In genomic region chr8:104110498-104111134, GRCm38 (mm10) we compare ENCODE assay signal across 13 mouse cellular contexts. TPM values are rescaled to one million over a fixed set of nuclear protein-coding genes. Genes with fewer than 3 reads are reported as not detected.
DNase-seq lines count a peak whose midpoint lies in the region; ATAC-seq and TF ChIP-seq lines count a peak whose summit lies in the region.
"Had no signal": no experiment of that assay in that cellular context is flagged by ENCODE, and none has a peak within 500 bp of the region (broad histone marks: within the 10 kb centered on the region; RNA-seq: fewer than 3 reads in every experiment).

No protein-coding gene starts in this region.

- no peaks in the 10 kb centered on the region for H3K27me3 ChIP-seq in kidney, embryonic 15.5 days
- H3K27me3 ChIP-seq in embryonic facial prominence, embryonic 10.5 days (replicated peaks; ENCODE audit: low read depth, poor library complexity, severe bottlenecking) = no peaks in the 10 kb centered on the region
- no peaks in the 10 kb centered on the region for H3K27me3 ChIP-seq in midbrain, embryonic 15.5 days (replicated peaks)
- H3K27me3 ChIP-seq: limb, embryonic 13.5 days had no signal

- H3K4me3 ChIP-seq in kidney, embryonic 15.5 days (replicated peaks) = no peak overlapping the region
- no peak overlapping the region for H3K4me3 ChIP-seq in bone marrow, adult 2 months (replicated peaks; ENCODE audit: control insufficient read depth, low read depth, low read length)
- no peak overlapping the region for H3K4me3 ChIP-seq in embryonic facial prominence, embryonic 10.5 days
- H3K4me3 ChIP-seq in midbrain, embryonic 15.5 days = no peak overlapping the region
- H3K4me3 ChIP-seq: limb, embryonic 13.5 days had no signal

- H3K4me1 ChIP-seq in kidney, embryonic 15.5 days = peaks cover 19% of the 10 kb centered on the region
- no peaks in the 10 kb centered on the region for H3K4me1 ChIP-seq in bone marrow, adult 2 months (ENCODE audit: control insufficient read depth, insufficient read depth, low read length)
- H3K4me1 ChIP-seq in embryonic facial prominence, embryonic 10.5 days = peaks cover 6% of the 10 kb centered on the region
- no peaks in the 10 kb centered on the region for H3K4me1 ChIP-seq in midbrain, embryonic 15.5 days
- H3K4me1 ChIP-seq: limb, embryonic 13.5 days had no signal

- WGBS in kidney, embryonic 15.5 days = 66% methylated on average over 10 of the region's 10 CpGs
- 41% methylated on average over 10 of the region's 10 CpGs for WGBS in bone marrow, adult 2 months
- 87% methylated on average over 10 of the region's 10 CpGs for WGBS in embryonic facial prominence, embryonic 10.5 days
- WGBS in midbrain, embryonic 15.5 days = 86% methylated on average over 10 of the region's 10 CpGs

- no peak overlapping the region for H3K9ac ChIP-seq in kidney, embryonic 15.5 days
- H3K9ac ChIP-seq in midbrain, embryonic 15.5 days = no peak overlapping the region
- H3K9ac ChIP-seq: limb, embryonic 13.5 days had no signal

- no peak overlapping the region for H3K4me2 ChIP-seq in kidney, embryonic 15.5 days
- H3K4me2 ChIP-seq in midbrain, embryonic 15.5 days = no peak overlapping the region
- H3K4me2 ChIP-seq: limb, embryonic 13.5 days had no signal

- TF ChIP-seq CTCF in bone marrow, adult 2 months (IDR thresholded peaks at IDR 0.05; ENCODE audit: control insufficient read depth, insufficient read depth, low read length) = no peak

- H3K27ac ChIP-seq in kidney, embryonic 15.5 days = no peak overlapping the region
- H3K27ac ChIP-seq in bone marrow, adult 2 months (ENCODE audit: control insufficient read depth, insufficient read depth, low read depth, low read length, poor library complexity) = peak overlapping the region; percentile 60
- H3K27ac ChIP-seq in embryonic facial prominence, embryonic 10.5 days (replicated peaks) = no peak overlapping the region
- H3K27ac ChIP-seq in midbrain, embryonic 15.5 days = no peak overlapping the region
- H3K27ac ChIP-seq: limb, embryonic 13.5 days had no signal

- no peaks in the 10 kb centered on the region for H3K9me3 ChIP-seq in kidney, embryonic 15.5 days (replicated peaks)
- H3K9me3 ChIP-seq in embryonic facial prominence, embryonic 10.5 days = no peaks in the 10 kb centered on the region
- no peaks in the 10 kb centered on the region for H3K9me3 ChIP-seq in midbrain, embryonic 15.5 days
- H3K9me3 ChIP-seq: limb, embryonic 13.5 days had no signal

- DNase-seq in kidney, postnatal 36 days = peak; percentile 21 to 37
- peak; percentile 32 for DNase-seq in skeletal muscle tissue, adult 2 months (ENCODE audit: low read depth, low spot score)
- DNase-seq in embryonic facial prominence, embryonic 10.5 days (ENCODE audit: low spot score) = no peak
- DNase-seq in neural tube, embryonic 10.5 days (ENCODE audit: extremely low spot score, low spot score) = no peak
- DNase-seq: adrenal gland, postnatal 25 days; cerebellum, adult 9-11 months; thymus, postnatal 36 days had no signal

- H3K36me3 ChIP-seq in kidney, embryonic 15.5 days = no peaks in the 10 kb centered on the region
- no peaks in the 10 kb centered on the region for H3K36me3 ChIP-seq in embryonic facial prominence, embryonic 10.5 days (replicated peaks)
- H3K36me3 ChIP-seq in midbrain, embryonic 15.5 days (replicated peaks) = no peaks in the 10 kb centered on the region
- H3K36me3 ChIP-seq: limb, embryonic 13.5 days had no signal

- no peak for ATAC-seq in kidney, embryonic 15.5 days (replicated peaks; ENCODE audit: low FRiP score)
- ATAC-seq in granulocyte monocyte progenitor cell, adult 5-6 weeks (replicated peaks; ENCODE audit: poor library complexity, severe bottlenecking) = peak; percentile 95
- no peak for ATAC-seq in midbrain, embryonic 15.5 days (replicated peaks)
- ATAC-seq: midbrain, embryonic 16.5 days had no signal

- no peak for TF ChIP-seq POLR2A in bone marrow, adult 2 months (IDR thresholded peaks at IDR 0.05; ENCODE audit: borderline replicate concordance, control insufficient read depth, low read depth, low read length)

RNA-seq across cellular contexts. Expression of gene Cdh5, which starts 9.2 kb away (rescaled TPM):
- polyA plus RNA-seq in kidney, embryonic 15.5 days (2015; fragmentation: Nextera tagmentation; extraction: Ambion mirVana) = 35.9 and 38.3 TPM in 2 replicates
- 1.00 and 2.2 TPM in 2 replicates for polyA plus RNA-seq in bone marrow, adult 2 months (2011; ENCODE audit: insufficient read depth, insufficient read length, low replicate concordance, missing spikeins)
- total RNA-seq in granulocyte monocyte progenitor cell, adult 5-6 weeks (2014; fragmentation: Nextera tagmentation) = 0.41 TPM in 1 of 2 replicates, not detected in the other
- total RNA-seq in granulocyte monocyte progenitor cell, adult 5-6 weeks (2017) = not detected in 2 replicates
- polyA plus RNA-seq in embryonic facial prominence, embryonic 10.5 days (2016; fragmentation: Nextera tagmentation; extraction: Ambion mirVana) = 15.4 and 15.6 TPM in 2 replicates
- 15.3 and 16.1 TPM in 2 replicates for polyA plus RNA-seq in midbrain, embryonic 15.5 days (2015; fragmentation: Nextera tagmentation; extraction: Ambion mirVana)

RNA-seq across cellular contexts. Expression of gene Bean1, which starts 59.6 kb away (rescaled TPM):
- polyA plus RNA-seq in kidney, embryonic 15.5 days (2015; fragmentation: Nextera tagmentation; extraction: Ambion mirVana) = 2.1 and 2.4 TPM in 2 replicates
- polyA plus RNA-seq in bone marrow, adult 2 months (2011; ENCODE audit: insufficient read depth, insufficient read length, low replicate concordance, missing spikeins) = 0.54 and 2.6 TPM in 2 replicates
- total RNA-seq in granulocyte monocyte progenitor cell, adult 5-6 weeks (2014; fragmentation: Nextera tagmentation) = not detected in 2 replicates
- not detected in 2 replicates for total RNA-seq in granulocyte monocyte progenitor cell, adult 5-6 weeks (2017)
- polyA plus RNA-seq in embryonic facial prominence, embryonic 10.5 days (2016; fragmentation: Nextera tagmentation; extraction: Ambion mirVana) = 0.20 TPM in 2 replicates
- 6.4 and 6.6 TPM in 2 replicates for polyA plus RNA-seq in midbrain, embryonic 15.5 days (2015; fragmentation: Nextera tagmentation; extraction: Ambion mirVana)

Comparison
In these comparisons a context has a peak if more than half of its experiments do, and no peak if none do; other contexts are left out.
1. DNase-seq: peak in kidney, postnatal 36 days (2 of 2) and skeletal muscle tissue, adult 2 months (single experiment); none in embryonic facial prominence, embryonic 10.5 days (single experiment) and neural tube, embryonic 10.5 days (single experiment).